Mouse (Mus musculus): ENCODE measurements around the gene Por. TPM values are rescaled to one million over a fixed set of nuclear protein-coding genes. Genes with fewer than 3 reads are reported as not detected.

Por gene
- total and polyA plus RNA-seq, 3 experiments, result 63.0 to 93.6 (median 77.4) TPM

GRCm38 (mm10) chr5:135738266-135738665, 68.4 kb downstream of the Por start:
- no peak overlapping the region for H3K4me3 ChIP-seq
- H3K79me2 ChIP-seq (replicated peaks; ENCODE audit: control insufficient read depth, insufficient read depth, low read length), result no peaks in the 10 kb centered on the region
- 28% methylated on average over 6 of the region's 6 CpGs for WGBS
- no peaks in the 10 kb centered on the region for H3K27me3 ChIP-seq (ENCODE audit: control insufficient read depth, insufficient read depth, low read length)
- DNase-seq, result no peak
- no peak overlapping the region for H3K9ac ChIP-seq (ENCODE audit: low read depth, low read length)
- no peaks in the 10 kb centered on the region; the same call in 1 of the 2 replicates for H3K4me1 ChIP-seq (ENCODE audit: control insufficient read depth, insufficient read depth, low read length)
- no peak overlapping the region for H3K27ac ChIP-seq
- H3K36me3 ChIP-seq (ENCODE audit: control insufficient read depth, insufficient read depth, low read length), result no peaks in the 10 kb centered on the region
- TF ChIP-seq POLR2A (IDR thresholded peaks at IDR 0.05; ENCODE audit: insufficient read depth, low read depth, low read length) (no peak), EP300 (IDR thresholded peaks at IDR 0.05; ENCODE audit: insufficient read depth, low read depth, low read length) (no peak), CTCF (IDR thresholded peaks at IDR 0.05) (no peak)
- intact Hi-C loops (cut with DNase I), result no loop called here

GRCm38 (mm10) chr5:135742156-135742555, 72.3 kb downstream of the Por start:
- intact Hi-C loops (cut with DNase I), result loop anchor here (5.0 kb wide), 1 partner anchor 110 kb away; the partner anchor contains the start of gene Rhbdd2
- no peak overlapping the region for H3K4me3 ChIP-seq

GRCm38 (mm10) chr5:135742941-135743740, 73.3 kb downstream of the Por start:
- no peaks in the 10 kb centered on the region for H3K79me2 ChIP-seq (replicated peaks; ENCODE audit: control insufficient read depth, insufficient read depth, low read length)
- peaks cover 3% of the 10 kb centered on the region for H3K4me1 ChIP-seq (ENCODE audit: control insufficient read depth, insufficient read depth, low read length)
- no peaks in the 10 kb centered on the region for H3K27me3 ChIP-seq (ENCODE audit: control insufficient read depth, insufficient read depth, low read length)
- peak overlapping the region; percentile 76 for H3K9ac ChIP-seq (ENCODE audit: low read depth, low read length)
- no peaks in the 10 kb centered on the region for H3K36me3 ChIP-seq (ENCODE audit: control insufficient read depth, insufficient read depth, low read length)
- no peak for TF ChIP-seq CTCF (IDR thresholded peaks at IDR 0.05)
- no peak for TF ChIP-seq EP300 (IDR thresholded peaks at IDR 0.05; ENCODE audit: insufficient read depth, low read depth, low read length)
- no peak for TF ChIP-seq POLR2A (IDR thresholded peaks at IDR 0.05; ENCODE audit: insufficient read depth, low read depth, low read length)
- peak overlapping the region; percentile 99 for H3K4me3 ChIP-seq
- no peak for DNase-seq
- intact Hi-C loops (cut with DNase I), result loop anchor here (5.0 kb wide), 1 partner anchor 111 kb away; the partner anchor contains the start of gene Rhbdd2
- H3K27ac ChIP-seq, result peak overlapping the region; percentile 88
- 29% methylated on average over 18 of the region's 18 CpGs for WGBS

More at GRCm38 (mm10) chr5:135742156-135742555, 72.3 kb downstream of the Por start:
- DNase-seq, result no peak
- TF ChIP-seq POLR2A (IDR thresholded peaks at IDR 0.05; ENCODE audit: insufficient read depth, low read depth, low read length), result no peak
- TF ChIP-seq CTCF (IDR thresholded peaks at IDR 0.05), result no peak
- TF ChIP-seq EP300 (IDR thresholded peaks at IDR 0.05; ENCODE audit: insufficient read depth, low read depth, low read length), result no peak
- no peaks in the 10 kb centered on the region for H3K27me3 ChIP-seq (ENCODE audit: control insufficient read depth, insufficient read depth, low read length)
- H3K79me2 ChIP-seq (replicated peaks; ENCODE audit: control insufficient read depth, insufficient read depth, low read length), result no peaks in the 10 kb centered on the region
- WGBS, result 60% methylated on average over 10 of the region's 10 CpGs
- H3K4me1 ChIP-seq (ENCODE audit: control insufficient read depth, insufficient read depth, low read length), result peaks cover 3% of the 10 kb centered on the region
- H3K36me3 ChIP-seq (ENCODE audit: control insufficient read depth, insufficient read depth, low read length), result no peaks in the 10 kb centered on the region
- no peak overlapping the region for H3K9ac ChIP-seq (ENCODE audit: low read depth, low read length)
- H3K27ac ChIP-seq, result no peak overlapping the region

GRCm38 (mm10) chr5:135743741-135744609, 74.1 kb downstream of the Por start, which contains the start of gene Tmem120a:
Gene Tmem120a, minus strand, starts transcription at chr5:135744448.
- intact Hi-C loops (cut with DNase I), result loop anchor here (1.0 to 5.0 kb wide), 2 partner anchors 55 to 112 kb away; partner anchors contain the start of gene Rhbdd2
- WGBS, result under 1% methylated on average over 60 of the region's 60 CpGs
- TF ChIP-seq POLR2A (IDR thresholded peaks at IDR 0.05; ENCODE audit: insufficient read depth, low read depth, low read length), result peak; percentile 87
- TF ChIP-seq EP300 (IDR thresholded peaks at IDR 0.05; ENCODE audit: insufficient read depth, low read depth, low read length), result 0 out of 2 replicates have a peak, but pooled peaks have one; percentile 35
- no peak for TF ChIP-seq CTCF (IDR thresholded peaks at IDR 0.05)

GRCm38 (mm10) chr5:135744742-135745141, 74.9 kb downstream of the Por start:
- H3K27me3 ChIP-seq (ENCODE audit: control insufficient read depth, insufficient read depth, low read length), result no peaks in the 10 kb centered on the region
- no peaks in the 10 kb centered on the region for H3K79me2 ChIP-seq (replicated peaks; ENCODE audit: control insufficient read depth, insufficient read depth, low read length)
- peak overlapping the region; percentile 99 for H3K4me3 ChIP-seq
- TF ChIP-seq EP300 (IDR thresholded peaks at IDR 0.05; ENCODE audit: insufficient read depth, low read depth, low read length) (no peak), CTCF (IDR thresholded peaks at IDR 0.05) (no peak), POLR2A (IDR thresholded peaks at IDR 0.05; ENCODE audit: insufficient read depth, low read depth, low read length) (no peak)
- H3K36me3 ChIP-seq (ENCODE audit: control insufficient read depth, insufficient read depth, low read length), result no peaks in the 10 kb centered on the region
- peak overlapping the region; percentile 39 for H3K9ac ChIP-seq (ENCODE audit: low read depth, low read length)
- WGBS, result 27% methylated on average over 12 of the region's 12 CpGs
- peaks cover 3% of the 10 kb centered on the region for H3K4me1 ChIP-seq (ENCODE audit: control insufficient read depth, insufficient read depth, low read length)
- DNase-seq, result no peak
- intact Hi-C loops (cut with DNase I), result loop anchor here (1.0 to 5.0 kb wide), 2 partner anchors 55 to 112 kb away; partner anchors contain the start of gene Rhbdd2
- peak overlapping the region; percentile 88 for H3K27ac ChIP-seq

More at GRCm38 (mm10) chr5:135743741-135744609, 74.1 kb downstream of the Por start, which contains the start of gene Tmem120a:
- peak within 1 kb of the TSS; percentile 99 for H3K4me3 ChIP-seq
- no peaks in the 10 kb centered on the region for H3K79me2 ChIP-seq (replicated peaks; ENCODE audit: control insufficient read depth, insufficient read depth, low read length)
- H3K4me1 ChIP-seq (ENCODE audit: control insufficient read depth, insufficient read depth, low read length), result peaks cover 3% of the 10 kb centered on the region
- peak within 1 kb of the TSS; percentile 88 for H3K27ac ChIP-seq
- no peaks in the 10 kb centered on the region for H3K27me3 ChIP-seq (ENCODE audit: control insufficient read depth, insufficient read depth, low read length)
- peak; percentile 97 to 98 for DNase-seq
- no peaks in the 10 kb centered on the region for H3K36me3 ChIP-seq (ENCODE audit: control insufficient read depth, insufficient read depth, low read length)
- peak within 1 kb of the TSS; percentile 76 for H3K9ac ChIP-seq (ENCODE audit: low read depth, low read length)
